Mouse (Mus musculus) ES-Bruce4 (cell line): ENCODE data around the gene Naa35. TPM values are rescaled to one million over a fixed set of nuclear protein-coding genes. Genes with fewer than 3 reads are reported as not detected.

Source experiments
- H3K27ac ChIP-seq: 2 replicates; pipeline ENCODE4 v1.5.1; 2012; ENCODE audit warnings: low read length, inconsistent platforms; ENCODE audit not compliant: insufficient read depth
- H3K27me3 ChIP-seq: 2 replicates; pipeline ENCODE4 v1.6.1; 2012; ENCODE audit warnings: mild to moderate bottlenecking, low read length, inconsistent platforms; ENCODE audit not compliant: control insufficient read depth, poor library complexity, insufficient read depth, severe bottlenecking
- H3K36me3 ChIP-seq: 2 replicates; pipeline ENCODE4 v1.6.1; 2012; ENCODE audit warnings: inconsistent platforms, mild to moderate bottlenecking, low read length, moderate library complexity; ENCODE audit not compliant: control insufficient read depth, poor library complexity, insufficient read depth, severe bottlenecking
- H3K4me1 ChIP-seq: one replicate; pipeline ENCODE4 v1.8.1; 2011; ENCODE audit warnings: low read length; ENCODE audit not compliant: control insufficient read depth, insufficient read depth
- H3K4me3 ChIP-seq: 2 replicates; pipeline ENCODE4 v1.5.1; 2011; ENCODE audit warnings: low read depth, mild to moderate bottlenecking, low read length
- H3K9ac ChIP-seq: 2 replicates; pipeline ENCODE4 v1.6.1; 2012; ENCODE audit warnings: low read depth, mild to moderate bottlenecking, inconsistent platforms; ENCODE audit not compliant: poor library complexity, severe bottlenecking
- H3K9me3 ChIP-seq: replicated peaks from 2 replicates; pipeline ENCODE4 v1.6.1; 2012; ENCODE audit warnings: mild to moderate bottlenecking, low read length, inconsistent platforms; ENCODE audit not compliant: control insufficient read depth, poor library complexity, insufficient read depth, severe bottlenecking
- CTCF ChIP-seq: IDR thresholded peaks from one replicate; pipeline ENCODE4 v1.8.1; 2011; ENCODE audit warnings: low read depth, low read length
- EP300 ChIP-seq: IDR thresholded peaks from 2 replicates; pipeline ENCODE4 v1.6.1; 2011; ENCODE audit warnings: low read depth, low read length; ENCODE audit not compliant: insufficient read depth
- POLR2A ChIP-seq: IDR thresholded peaks from one replicate; pipeline ENCODE4 v1.8.1; 2011; ENCODE audit warnings: low read length; ENCODE audit not compliant: insufficient read depth
- polyA plus RNA-seq: library from polyadenylated mRNA; stranded (reverse); fragments of >200 nt; gene quantifications from 2 replicates; pipeline ENCODE4 v1.2.4, GENCODE M21; 2011; ENCODE audit warnings: low read depth; ENCODE audit not compliant: missing spikeins, insufficient read depth, insufficient read length

Naa35 gene
- polyA plus RNA-seq, 1 experiment: 143 TPM

DNA sequence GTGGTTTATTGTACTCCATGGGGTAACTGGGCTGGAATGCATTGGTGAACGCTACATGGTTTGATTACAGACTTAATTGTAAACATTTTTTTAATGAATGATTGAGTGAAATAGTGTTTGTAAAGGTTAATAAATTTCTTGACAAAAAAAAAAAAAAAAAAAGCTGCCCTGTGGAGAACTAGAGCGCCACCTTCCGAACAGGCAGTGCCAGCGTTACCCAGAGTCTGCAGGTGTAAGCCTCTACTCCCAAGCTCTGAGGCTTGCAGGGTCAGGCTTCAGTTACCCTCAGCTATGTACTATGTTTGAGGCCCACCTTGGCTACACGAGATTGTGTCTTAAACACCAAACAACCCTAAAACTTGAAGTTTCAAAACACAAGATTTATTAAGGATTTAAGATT lies 49.6 kb downstream of the Naa35 start:
- TF ChIP-seq POLR2A (no peak), EP300 (no peak), CTCF (no peak)
- H3K9ac ChIP-seq: no peak overlapping the region

GRCm38 (mm10) chr13:59637800-59638199 lies 52.7 kb downstream of the Naa35 start:
- Histone ChIP-seq H3K9me3 (no peaks in the 10 kb centered on the region), H3K27ac (no peak overlapping the region), H3K36me3 (peaks cover 61% of the 10 kb centered on the region), H3K9ac (no peak overlapping the region), H3K4me3 (no peak overlapping the region), H3K27me3 (no peaks in the 10 kb centered on the region), H3K4me1 (no peaks in the 10 kb centered on the region)
- TF ChIP-seq EP300 (no peak), POLR2A (no peak), CTCF (no peak)

More for the DNA sequence above, 49.6 kb downstream of the Naa35 start:
- H3K4me1 ChIP-seq: no peaks in the 10 kb centered on the region
- H3K9me3 ChIP-seq: no peaks in the 10 kb centered on the region
- peaks cover 51% of the 10 kb centered on the region for H3K36me3 ChIP-seq
- H3K27me3 ChIP-seq: no peaks in the 10 kb centered on the region
- no peak overlapping the region for H3K4me3 ChIP-seq
- no peak overlapping the region for H3K27ac ChIP-seq

- Histone ChIP-seq H3K27me3 (no peaks in the 10 kb centered on the region), H3K9ac (no peak overlapping the region), H3K4me3 (no peak overlapping the region), H3K27ac (no peak overlapping the region), H3K9me3 (no peaks in the 10 kb centered on the region), H3K36me3 (peaks cover 58% of the 10 kb centered on the region), H3K4me1 (no peaks in the 10 kb centered on the region)
- TF ChIP-seq CTCF: no peak
These were observed 54.5 kb downstream of the Naa35 start for GRCm38 (mm10) chr13:59639368-59640177.

DNA sequence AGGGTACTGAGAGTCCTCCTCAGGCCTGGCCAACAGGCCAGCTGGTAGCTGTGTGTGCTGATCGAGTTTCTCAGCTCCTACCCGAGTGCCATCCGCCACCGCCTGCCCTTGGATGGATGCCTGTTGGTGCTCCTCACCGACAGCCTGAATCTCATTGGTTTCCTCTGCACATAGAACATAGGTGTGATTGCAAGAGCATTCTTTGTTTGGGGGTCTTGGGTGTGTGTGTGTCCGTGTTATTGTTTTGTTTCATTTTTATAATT lies 55.0 kb downstream of the Naa35 start:
- H3K27ac ChIP-seq: no peak overlapping the region
- no peak overlapping the region for H3K9ac ChIP-seq
- TF ChIP-seq POLR2A: no peak
- H3K4me1 ChIP-seq: no peaks in the 10 kb centered on the region
- H3K9me3 ChIP-seq: no peaks in the 10 kb centered on the region
- no peak overlapping the region for H3K4me3 ChIP-seq
- peaks cover 62% of the 10 kb centered on the region for H3K36me3 ChIP-seq
- H3K27me3 ChIP-seq: no peaks in the 10 kb centered on the region

- Histone ChIP-seq H3K36me3 (peaks cover 43% of the 10 kb centered on the region), H3K9ac (no peak overlapping the region), H3K4me1 (peaks cover 13% of the 10 kb centered on the region), H3K4me3 (no peak overlapping the region), H3K27ac (no peak overlapping the region), H3K9me3 (no peaks in the 10 kb centered on the region), H3K27me3 (no peaks in the 10 kb centered on the region)
- TF ChIP-seq CTCF: no peak
- no peak for TF ChIP-seq POLR2A
- TF ChIP-seq EP300: no peak
These were observed 57.8 kb downstream of the Naa35 start for GRCm38 (mm10) chr13:59642818-59643217.

DNA sequence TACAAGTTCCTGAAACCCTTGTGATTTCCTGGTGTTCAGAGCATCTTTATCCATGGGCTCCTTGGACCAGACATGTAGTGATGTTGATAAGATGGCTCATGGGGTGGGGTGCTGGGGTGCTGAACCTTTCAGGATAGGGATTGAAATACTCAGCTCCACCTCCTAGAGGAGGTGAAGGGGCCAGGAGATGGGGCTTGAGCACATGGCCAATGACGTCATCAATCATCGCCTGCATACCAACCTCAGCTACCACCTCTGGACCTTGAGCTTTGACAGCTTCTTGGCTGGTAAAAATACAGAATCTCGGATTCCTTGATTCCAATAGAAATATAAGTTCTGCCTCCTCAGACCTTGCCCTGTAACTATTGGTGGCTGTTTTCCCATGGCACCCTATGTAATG lies 60.4 kb downstream of the Naa35 start:
- no peaks in the 10 kb centered on the region for H3K27me3 ChIP-seq
- TF ChIP-seq POLR2A: no peak
- no peak for TF ChIP-seq EP300
- no peak for TF ChIP-seq CTCF
- peaks cover 34% of the 10 kb centered on the region for H3K36me3 ChIP-seq
- H3K9ac ChIP-seq: no peak overlapping the region
- H3K27ac ChIP-seq: peak overlapping the region; percentile 79; the same call in 1 of the 2 replicates
- no peaks in the 10 kb centered on the region for H3K9me3 ChIP-seq
- no peak overlapping the region for H3K4me3 ChIP-seq
- H3K4me1 ChIP-seq: peaks cover 13% of the 10 kb centered on the region
